Mouse (Mus musculus): ENCODE measurements at regions not wholly inside any gene's neighbourhood (a gene's known extent, or its start where the extent isn't known, plus 50 kb on each side); places are given as distances from the start of the nearest gene placed in this dataset.
A peak's percentile ranks its signal among the peaks of the same experiment; 100 is the strongest.
"Not testable (repeated sequence)": the region's sequence is repeated elsewhere in the genome, so short reads cannot be mapped to it uniquely, and the experiment has no call there.

DNA sequence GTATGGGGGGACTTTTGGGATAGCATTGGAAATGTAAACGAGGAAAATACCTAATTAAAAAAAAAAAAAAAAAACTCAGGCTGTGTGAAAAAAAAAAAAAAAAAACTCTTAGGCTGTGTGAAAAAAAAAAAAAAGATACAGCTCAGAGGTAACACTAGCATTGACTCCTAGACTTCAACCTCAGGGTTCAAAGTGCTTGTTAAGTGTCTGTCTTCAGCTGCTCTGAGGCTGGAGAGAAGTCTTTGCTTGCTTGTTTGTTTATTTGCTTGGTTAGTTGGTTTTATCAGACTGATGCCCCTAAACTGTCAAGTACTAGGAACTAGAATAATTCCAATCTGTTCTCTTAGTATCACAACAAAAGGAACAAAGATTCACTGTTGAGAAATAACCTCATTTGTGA, 360.1 kb upstream of the Impg1 start:
- 60% methylated on average over 1 of the region's 1 CpGs for WGBS
- Histone ChIP-seq H3K36me3 (ENCODE audit: control insufficient read depth, insufficient read depth, low read length) (no peaks in the 10 kb centered on the region), H3K9me3 (ENCODE audit: control insufficient read depth, low read length) (no peaks in the 10 kb centered on the region), H3K4me1 (replicated peaks; ENCODE audit: control insufficient read depth, insufficient read depth) (no peaks in the 10 kb centered on the region), H3K9ac (ENCODE audit: low read length) (no peak overlapping the region), H3K4me2 (replicated peaks; ENCODE audit: low read depth) (no peak overlapping the region), H3K27me3 (ENCODE audit: control insufficient read depth, insufficient read depth, low read length) (no peaks in the 10 kb centered on the region), H3K27ac (replicated peaks) (no peak overlapping the region), H3K4me3 (ENCODE audit: low read depth, low read length) (no peak overlapping the region)
- TF ChIP-seq EP300 (optimal IDR thresholded peaks at IDR 0.05) (no peak), CTCF (IDR thresholded peaks at IDR 0.05; ENCODE audit: low read depth) (no peak)
- no peak for DNase-seq (ENCODE audit: low spot score)
- no peak for ATAC-seq (ENCODE audit: low FRiP score, low TSS enrichment)

DNA sequence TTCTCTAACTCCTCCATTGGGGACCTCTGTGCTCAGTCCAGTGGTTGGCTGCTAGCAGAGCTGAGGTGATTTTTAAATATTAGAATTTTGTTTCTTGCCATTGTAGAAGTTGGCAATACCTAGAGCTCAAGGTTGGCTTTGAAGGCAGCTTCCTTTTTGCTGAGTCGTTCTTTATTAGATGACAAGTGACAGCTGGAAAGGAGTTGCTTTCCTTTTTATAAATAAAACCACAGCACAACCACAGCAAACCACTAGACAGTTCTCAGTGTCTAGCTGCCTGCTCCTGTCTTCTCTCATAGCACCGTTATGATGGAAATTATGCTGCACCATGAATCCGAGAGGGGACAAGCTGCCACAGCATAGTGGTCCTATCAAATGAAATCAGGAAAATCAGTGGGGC, 354.8 kb upstream of the Impg1 start:
- DNase-seq (ENCODE audit: low spot score) = no peak
- H3K4me1 ChIP-seq (replicated peaks; ENCODE audit: control insufficient read depth, insufficient read depth) = no peaks in the 10 kb centered on the region
- H3K9me3 ChIP-seq (ENCODE audit: control insufficient read depth, low read length) = no peaks in the 10 kb centered on the region
- H3K27me3 ChIP-seq (ENCODE audit: control insufficient read depth, insufficient read depth, low read length) = no peaks in the 10 kb centered on the region
- no peak overlapping the region for H3K4me3 ChIP-seq (ENCODE audit: low read depth, low read length)
- H3K36me3 ChIP-seq (ENCODE audit: control insufficient read depth, insufficient read depth, low read length) = no peaks in the 10 kb centered on the region
- WGBS = 71% methylated on average over 3 of the region's 3 CpGs
- ATAC-seq (ENCODE audit: low FRiP score, low TSS enrichment) = no peak
- H3K9ac ChIP-seq (ENCODE audit: low read length) = no peak overlapping the region
- H3K27ac ChIP-seq (replicated peaks) = no peak overlapping the region
- TF ChIP-seq EP300 (optimal IDR thresholded peaks at IDR 0.05) (no peak), CTCF (IDR thresholded peaks at IDR 0.05; ENCODE audit: low read depth) (no peak)
- H3K4me2 ChIP-seq (replicated peaks; ENCODE audit: low read depth) = no peak overlapping the region

DNA sequence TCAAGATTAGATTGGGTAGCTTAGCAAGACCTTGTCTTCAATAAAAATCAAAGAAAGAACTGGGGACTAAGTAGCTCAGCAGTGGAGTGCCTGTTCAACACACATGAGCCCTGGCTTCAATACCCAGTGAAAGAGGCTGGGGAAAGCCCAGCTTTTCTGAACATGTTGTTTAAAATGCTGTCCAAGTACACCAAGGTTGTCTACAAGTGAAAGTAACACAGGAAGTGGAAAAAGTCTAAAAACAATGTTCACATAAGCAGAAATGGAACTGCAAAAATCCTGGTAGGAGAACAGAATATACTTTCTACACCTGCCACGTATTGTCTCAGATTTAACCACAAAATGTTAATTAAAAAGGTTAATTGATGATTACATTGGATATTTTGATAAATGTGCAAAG, 353.8 kb upstream of the Impg1 start:
- H3K9me3 ChIP-seq (ENCODE audit: control insufficient read depth, low read length) = no peaks in the 10 kb centered on the region
- H3K4me1 ChIP-seq (replicated peaks; ENCODE audit: control insufficient read depth, insufficient read depth) = no peaks in the 10 kb centered on the region
- no peak overlapping the region for H3K27ac ChIP-seq (replicated peaks)
- no peak overlapping the region for H3K4me3 ChIP-seq (ENCODE audit: low read depth, low read length)
- no peak for DNase-seq (ENCODE audit: low spot score)
- H3K36me3 ChIP-seq (ENCODE audit: control insufficient read depth, insufficient read depth, low read length) = no peaks in the 10 kb centered on the region
- H3K4me2 ChIP-seq (replicated peaks; ENCODE audit: low read depth) = no peak overlapping the region
- no peak for ATAC-seq (ENCODE audit: low FRiP score, low TSS enrichment)
- TF ChIP-seq EP300 (optimal IDR thresholded peaks at IDR 0.05) (no peak), CTCF (IDR thresholded peaks at IDR 0.05; ENCODE audit: low read depth) (no peak)
- H3K9ac ChIP-seq (ENCODE audit: low read length) = no peak overlapping the region
- 82% methylated on average over 1 of the region's 1 CpGs for WGBS
- H3K27me3 ChIP-seq (ENCODE audit: control insufficient read depth, insufficient read depth, low read length) = no peaks in the 10 kb centered on the region

DNA sequence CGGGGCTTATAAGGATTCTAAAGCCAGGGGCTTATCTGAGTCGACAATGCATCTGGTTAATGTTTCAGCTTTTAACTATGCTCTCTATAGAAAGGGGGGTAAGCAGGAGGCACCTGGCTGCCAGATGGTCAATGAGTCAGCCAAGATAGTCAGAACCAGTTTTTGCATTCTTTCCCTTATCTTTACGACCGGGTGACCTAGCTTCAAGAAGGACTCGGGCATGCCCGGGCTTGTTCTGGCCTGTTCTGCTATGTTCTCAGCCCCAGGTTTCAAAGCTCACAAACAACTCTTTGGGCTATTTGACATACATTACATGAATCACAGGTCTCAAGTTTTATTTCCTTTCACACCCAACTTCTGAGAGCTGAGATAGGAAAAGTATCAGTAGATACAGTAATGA, 348.6 kb upstream of the Impg1 start:
- not testable (repeated sequence) for H3K9ac ChIP-seq (ENCODE audit: low read length); H3K4me3 ChIP-seq (ENCODE audit: low read depth, low read length); H3K36me3 ChIP-seq (ENCODE audit: control insufficient read depth, insufficient read depth, low read length); H3K27me3 ChIP-seq (ENCODE audit: control insufficient read depth, insufficient read depth, low read length); H3K9me3 ChIP-seq (ENCODE audit: control insufficient read depth, low read length); H3K4me1 ChIP-seq (replicated peaks; ENCODE audit: control insufficient read depth, insufficient read depth); H3K27ac ChIP-seq (replicated peaks); H3K4me2 ChIP-seq (replicated peaks; ENCODE audit: low read depth)
- DNase-seq (ENCODE audit: low spot score) (peak; percentile 74), ATAC-seq (ENCODE audit: low FRiP score, low TSS enrichment) (peak; percentile 96)
- WGBS = 39% methylated on average over 6 of the region's 6 CpGs

DNA sequence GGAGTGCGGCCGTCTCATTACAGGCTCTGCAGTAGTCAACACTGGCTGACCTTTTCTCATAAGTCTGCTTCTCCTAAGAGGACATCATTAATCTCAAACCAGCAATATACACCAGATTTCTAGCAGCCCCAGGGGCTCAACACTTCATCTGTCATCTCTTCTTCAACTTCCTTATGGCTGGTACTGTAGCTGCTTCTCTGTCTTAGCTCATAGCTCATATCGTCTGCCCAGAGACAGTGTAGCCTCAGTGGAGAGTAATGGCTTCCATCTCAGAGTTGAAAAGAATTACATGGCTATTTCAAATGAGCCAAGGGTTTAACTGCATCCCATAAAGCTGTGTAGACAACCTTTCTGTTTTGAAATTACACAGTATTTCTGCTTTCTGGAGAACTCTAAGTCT, 326.2 kb upstream of the Impg1 start:
- Histone ChIP-seq H3K9me3 (ENCODE audit: control insufficient read depth, low read length) (no peaks in the 10 kb centered on the region), H3K36me3 (ENCODE audit: control insufficient read depth, insufficient read depth, low read length) (no peaks in the 10 kb centered on the region), H3K4me3 (ENCODE audit: low read depth, low read length) (no peak overlapping the region), H3K4me2 (replicated peaks; ENCODE audit: low read depth) (no peak overlapping the region), H3K4me1 (replicated peaks; ENCODE audit: control insufficient read depth, insufficient read depth) (no peaks in the 10 kb centered on the region), H3K27me3 (ENCODE audit: control insufficient read depth, insufficient read depth, low read length) (no peaks in the 10 kb centered on the region), H3K9ac (ENCODE audit: low read length) (no peak overlapping the region), H3K27ac (replicated peaks) (no peak overlapping the region)
- DNase-seq (ENCODE audit: low spot score) (no peak), ATAC-seq (ENCODE audit: low FRiP score, low TSS enrichment) (no peak)
- TF ChIP-seq CTCF (IDR thresholded peaks at IDR 0.05; ENCODE audit: low read depth) (no peak), EP300 (optimal IDR thresholded peaks at IDR 0.05) (no peak)
- WGBS = 60% methylated on average over 3 of the region's 3 CpGs

DNA sequence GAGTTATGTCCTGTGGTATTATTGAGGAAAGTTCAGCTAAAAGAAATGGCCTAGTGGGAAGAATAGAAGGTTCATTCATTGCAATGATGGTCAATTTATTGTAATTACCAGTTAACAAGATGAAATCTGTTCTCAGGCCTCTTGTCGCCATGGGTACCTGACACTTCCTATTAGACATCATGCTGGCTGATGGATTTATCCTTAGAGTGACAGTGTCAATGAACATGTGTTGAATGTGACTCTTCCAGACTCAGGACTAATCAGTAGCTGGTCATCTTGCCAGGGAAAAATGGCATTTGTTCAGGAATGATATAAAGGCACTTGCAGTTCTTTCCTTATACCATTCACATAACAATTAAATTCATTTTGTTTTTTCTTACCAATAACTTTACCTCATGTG, 309.3 kb upstream of the Impg1 start:
- DNase-seq (ENCODE audit: low spot score) = no peak
- H3K4me1 ChIP-seq (replicated peaks; ENCODE audit: control insufficient read depth, insufficient read depth) = no peaks in the 10 kb centered on the region
- no peak overlapping the region for H3K4me2 ChIP-seq (replicated peaks; ENCODE audit: low read depth)
- TF ChIP-seq EP300 (optimal IDR thresholded peaks at IDR 0.05) (no peak), CTCF (IDR thresholded peaks at IDR 0.05; ENCODE audit: low read depth) (no peak)
- no peaks in the 10 kb centered on the region for H3K9me3 ChIP-seq (ENCODE audit: control insufficient read depth, low read length)
- no peaks in the 10 kb centered on the region for H3K27me3 ChIP-seq (ENCODE audit: control insufficient read depth, insufficient read depth, low read length)
- no peaks in the 10 kb centered on the region for H3K36me3 ChIP-seq (ENCODE audit: control insufficient read depth, insufficient read depth, low read length)
- H3K9ac ChIP-seq (ENCODE audit: low read length) = no peak overlapping the region
- ATAC-seq (ENCODE audit: low FRiP score, low TSS enrichment) = no peak
- H3K4me3 ChIP-seq (ENCODE audit: low read depth, low read length) = no peak overlapping the region
- 80% methylated on average over 1 of the region's 1 CpGs for WGBS
- H3K27ac ChIP-seq (replicated peaks) = no peak overlapping the region

DNA sequence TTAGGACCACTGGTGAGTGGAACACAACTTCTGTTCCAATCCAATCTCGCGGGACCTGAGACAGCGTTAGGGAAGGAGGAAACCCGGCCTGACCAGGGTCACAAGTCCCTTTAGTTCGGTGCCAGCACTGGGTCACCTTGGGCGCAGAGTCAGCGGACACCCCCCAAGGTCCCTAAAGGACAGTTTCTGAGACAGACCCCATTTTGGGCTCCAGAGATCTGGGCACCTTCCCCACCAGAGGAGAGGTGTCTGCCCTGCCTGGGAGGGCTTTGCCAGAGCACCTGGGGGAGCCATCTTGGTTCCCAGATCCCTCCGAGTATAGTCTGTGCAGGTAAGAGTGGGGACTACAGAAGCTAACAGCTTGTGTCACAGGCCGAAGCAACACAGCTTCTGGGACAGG, 270.5 kb upstream of the Impg1 start:
- not testable (repeated sequence) for DNase-seq (ENCODE audit: low spot score); H3K27ac ChIP-seq (replicated peaks); H3K4me1 ChIP-seq (replicated peaks; ENCODE audit: control insufficient read depth, insufficient read depth); ATAC-seq (ENCODE audit: low FRiP score, low TSS enrichment); H3K27me3 ChIP-seq (ENCODE audit: control insufficient read depth, insufficient read depth, low read length); H3K9me3 ChIP-seq (ENCODE audit: control insufficient read depth, low read length); H3K36me3 ChIP-seq (ENCODE audit: control insufficient read depth, insufficient read depth, low read length); H3K9ac ChIP-seq (ENCODE audit: low read length); H3K4me3 ChIP-seq (ENCODE audit: low read depth, low read length); H3K4me2 ChIP-seq (replicated peaks; ENCODE audit: low read depth)
- 95% methylated on average over 9 of the region's 9 CpGs for WGBS

Measured in stomach, postnatal 0 days (tissue).